8 mouse cellular contexts compared by ENCODE assay signal in genomic region chr6:143751076-143752070, GRCm38 (mm10).
DNase-seq lines count a peak whose midpoint lies in the region; ATAC-seq lines count a peak whose summit lies in the region.

No protein-coding gene starts in this region.

- H3K9ac ChIP-seq in hindbrain, embryonic 13.5 days: no peak overlapping the region

- no peak overlapping the region for H3K4me2 ChIP-seq in hindbrain, embryonic 13.5 days

- H3K27ac ChIP-seq in hindbrain, embryonic 13.5 days: no peak overlapping the region

- no peak overlapping the region for H3K4me3 ChIP-seq in hindbrain, embryonic 13.5 days

- WGBS in hindbrain, embryonic 13.5 days: 80% methylated on average over 14 of the region's 14 CpGs

- intact Hi-C loops in left cerebral cortex, postnatal 10 days (cut with DNase I): no loop called here

- no peaks in the 10 kb centered on the region for H3K27me3 ChIP-seq in hindbrain, embryonic 13.5 days

- H3K9me3 ChIP-seq in hindbrain, embryonic 13.5 days: no peaks in the 10 kb centered on the region

- peak; percentile 7 for DNase-seq in adrenal gland, adult 2 months
- no peak for DNase-seq in adrenal gland, postnatal 4 days (ENCODE audit: low spot score in 2 of 2)
- peak; percentile 9 for DNase-seq in c-Kit-positive CD71-positive TER-119-positive erythroid progenitor cells, embryonic 14.5 days (ENCODE audit: low spot score)
- peak; percentile 13 to 44 for DNase-seq in kidney, adult 8-10 months
- peak; percentile 37 for DNase-seq in lung, postnatal 10 days
- DNase-seq in thymus, adult 18-20 months: peak; percentile 58 to 74
- no peak for DNase-seq in left cerebral cortex, postnatal 10 days (ENCODE audit: extremely low spot score in 1 of 2, low spot score in 2 of 2)

- ATAC-seq in hindbrain, embryonic 13.5 days (ENCODE audit: low FRiP score): no peak

- H3K36me3 ChIP-seq in hindbrain, embryonic 13.5 days: no peaks in the 10 kb centered on the region

- no peaks in the 10 kb centered on the region for H3K4me1 ChIP-seq in hindbrain, embryonic 13.5 days (replicated peaks)

Comparison
In these comparisons a context has a peak if more than half of its experiments do, and no peak if none do; other contexts are left out.
1. DNase-seq: peak in adrenal gland, adult 2 months (single experiment), c-Kit-positive CD71-positive TER-119-positive erythroid progenitor cells, embryonic 14.5 days (single experiment), kidney, adult 8-10 months (2 of 2), lung, postnatal 10 days (single experiment) and thymus, adult 18-20 months (2 of 2); none in adrenal gland, postnatal 4 days (0 of 2) and left cerebral cortex, postnatal 10 days (0 of 2).